Mouse (Mus musculus): ENCODE results near the gene Gm5157.
"Not testable (repeated sequence)": the region's sequence is repeated elsewhere in the genome, so short reads cannot be mapped to it uniquely, and the experiment has no call there.

The Gm5157 gene

GRCm38 (mm10) chr7:21190323-21190722 is at the start of gene Gm5157:
Gm5157 (minus strand) TSS chr7:21190423.
- not testable (repeated sequence) for DNase-seq (ENCODE audit: low read depth, low spot score)

DNA sequence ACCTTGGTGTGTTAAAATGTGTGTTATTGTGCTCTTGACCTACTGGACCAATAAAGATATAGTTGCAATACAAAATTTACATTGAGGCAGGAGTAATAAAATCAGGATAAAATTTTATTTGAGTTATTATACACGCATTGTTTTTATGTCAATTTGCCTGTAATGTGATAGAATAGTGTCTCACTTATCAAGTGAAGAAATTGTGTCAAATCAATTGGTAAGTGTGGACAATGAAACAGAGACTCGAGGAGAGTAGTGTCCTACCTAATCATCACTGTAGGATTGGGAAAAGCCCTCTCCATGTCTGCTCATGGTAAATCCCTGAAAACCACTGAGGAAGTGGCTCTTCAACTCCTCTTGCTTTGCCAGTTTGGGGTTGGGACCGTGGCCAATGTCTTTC is 28.3 kb downstream of the Gm5157 start, which contains the start of gene Vmn1r123:
TSS of gene Vmn1r123 (plus strand) at position 301 of the 400 bp plus-strand sequence.
- not testable (repeated sequence) for DNase-seq (ENCODE audit: low read depth, low spot score)
